Mouse (Mus musculus) myocyte (in vitro differentiated cells): ENCODE measurements at regions not wholly inside any gene's neighbourhood (a gene's known extent, or its start where the extent isn't known, plus 50 kb on each side); places are given as distances from the start of the nearest gene placed in this dataset.

ENCODE experiments used
- CEBPB ChIP-seq: IDR thresholded peaks from 2 replicates; pipeline ENCODE4 v1.6.1; 2011; ENCODE audit warnings: mild to moderate bottlenecking, moderate library complexity; ENCODE audit not compliant: poor library complexity, insufficient read depth, severe bottlenecking
- E2F4 ChIP-seq: IDR thresholded peaks from one replicate; pipeline ENCODE4 v1.6.1; 2011; ENCODE audit warnings: mild to moderate bottlenecking, control low read depth, moderate library complexity; ENCODE audit not compliant: insufficient read depth
- MAX ChIP-seq: IDR thresholded peaks from one replicate; pipeline ENCODE4 v1.6.1; 2011; ENCODE audit warnings: low read depth, mild to moderate bottlenecking, control low read depth
- MYOD1 ChIP-seq, 3 experiments: IDR thresholded peaks; one replicate each; pipeline ENCODE4 v1.6.1; 2011; ENCODE audit warnings: control low read depth in 2 of 3, low read depth in 2 of 3, mild to moderate bottlenecking in 2 of 3, moderate library complexity in 1 of 3; ENCODE audit not compliant: insufficient read length in 2 of 3, control insufficient read depth in 1 of 3
- MYOG ChIP-seq, 3 experiments: IDR thresholded peaks; one replicate each; pipeline ENCODE4 v1.6.1; 2011; ENCODE audit warnings: control low read depth in 2 of 3, low read depth in 2 of 3, mild to moderate bottlenecking in 2 of 3; ENCODE audit not compliant: insufficient read length in 2 of 3, control insufficient read depth in 1 of 3, insufficient read depth in 1 of 3
- POLR2A ChIP-seq: IDR thresholded peaks from one replicate; pipeline ENCODE4 v1.6.1; 2011; ENCODE audit warnings: low read depth, mild to moderate bottlenecking, control low read depth, moderate library complexity; ENCODE audit not compliant: insufficient read length
- POLR2AphosphoS2 ChIP-seq: IDR thresholded peaks from one replicate; pipeline ENCODE4 v1.6.1; 2011; ENCODE audit warnings: low read depth, control low read depth; ENCODE audit not compliant: insufficient read length
- SRF ChIP-seq: IDR thresholded peaks from one replicate; pipeline ENCODE4 v1.6.1; 2011; ENCODE audit warnings: low read depth; ENCODE audit not compliant: control insufficient read depth, insufficient read length
- TCF12 ChIP-seq: IDR thresholded peaks from one replicate; pipeline ENCODE4 v1.6.1; 2011; ENCODE audit warnings: mild to moderate bottlenecking, control low read depth; ENCODE audit not compliant: poor library complexity, insufficient read depth, severe bottlenecking
- USF1 ChIP-seq: IDR thresholded peaks from one replicate; pipeline ENCODE4 v1.6.1; 2011; ENCODE audit warnings: low read depth, mild to moderate bottlenecking, control low read depth, moderate library complexity

DNA sequence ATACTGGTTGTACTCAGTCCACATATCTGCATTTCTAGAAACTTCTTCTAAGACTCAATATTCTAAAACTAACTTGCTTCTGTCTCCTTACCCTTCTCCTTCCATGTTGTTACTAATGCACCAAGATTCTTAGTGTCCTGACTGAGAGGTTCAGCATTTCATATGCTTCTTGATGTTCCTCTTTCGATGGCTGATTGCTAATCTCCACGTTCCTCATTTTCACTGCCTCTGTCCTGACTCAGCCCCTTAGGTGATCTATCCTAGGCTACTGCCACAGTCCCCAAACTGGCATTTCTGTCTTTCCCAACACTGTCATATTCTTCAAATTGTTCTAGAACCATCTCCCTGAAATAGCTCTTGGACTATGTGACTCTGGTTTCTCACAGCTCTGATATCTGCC, 315.4 kb downstream of the Wdr72 start:
- TF ChIP-seq MYOG (IDR thresholded peaks at IDR 0.05; ENCODE audit: control insufficient read depth in 1 of 3, insufficient read depth in 1 of 3, insufficient read length in 2 of 3, low read depth in 2 of 3), result no peak
- TF ChIP-seq POLR2A, result no peak
- TF ChIP-seq POLR2AphosphoS2, result no peak
- no peak for TF ChIP-seq MYOD1 (IDR thresholded peaks at IDR 0.05; ENCODE audit: control insufficient read depth in 1 of 3, insufficient read length in 2 of 3, low read depth in 2 of 3)
- TF ChIP-seq USF1, result no peak
- no peak for TF ChIP-seq TCF12
- no peak for TF ChIP-seq E2F4
- TF ChIP-seq SRF, result no peak
- TF ChIP-seq MAX, result no peak
- no peak for TF ChIP-seq CEBPB
